Mouse (Mus musculus) thymus, adult 2 months (tissue): ENCODE data around the gene Bet1l. TPM values are rescaled to one million over a fixed set of nuclear protein-coding genes. Genes with fewer than 3 reads are reported as not detected.

Experiments
- DNase-seq: peaks from one replicate; pipeline ENCODE4 v3.0.0; 2021
- H3K27ac ChIP-seq: fragments of 200-500 bp; 2 replicates; pipeline ENCODE4 v1.5.1; 2012; ENCODE audit warnings: low read length, control low read depth; ENCODE audit not compliant: control insufficient read depth, insufficient read depth
- H3K27me3 ChIP-seq: fragments of 200-500 bp; 2 replicates; pipeline ENCODE4 v1.6.1; 2012; ENCODE audit warnings: mild to moderate bottlenecking, low read length, moderate library complexity, mixed read lengths; ENCODE audit not compliant: control insufficient read depth, insufficient read depth
- H3K36me3 ChIP-seq: fragments of 200-500 bp; 2 replicates; pipeline ENCODE4 v1.6.1; 2012; ENCODE audit warnings: mild to moderate bottlenecking, low read length, moderate library complexity; ENCODE audit not compliant: control insufficient read depth, insufficient read depth
- H3K4me1 ChIP-seq: fragments of 200-500 bp; replicated peaks from 2 replicates; pipeline ENCODE4 v1.6.1; 2012; ENCODE audit warnings: low read length; ENCODE audit not compliant: control insufficient read depth, insufficient read depth
- H3K4me3 ChIP-seq: fragments of 200-500 bp; 2 replicates; pipeline ENCODE4 v1.5.1; 2012; ENCODE audit warnings: mild to moderate bottlenecking, low read length, control low read depth, moderate library complexity; ENCODE audit not compliant: control insufficient read depth, insufficient read depth
- CTCF ChIP-seq: fragments of 200-500 bp; IDR thresholded peaks from 2 replicates; pipeline ENCODE4 v1.5.1; 2012; ENCODE audit warnings: mild to moderate bottlenecking, control low read depth, low read length, moderate library complexity, borderline replicate concordance; ENCODE audit not compliant: control insufficient read depth, poor library complexity, insufficient read depth; ENCODE audit errors: extremely low read depth
- POLR2A ChIP-seq: fragments of 200-500 bp; IDR thresholded peaks from 2 replicates; pipeline ENCODE4 v1.6.1; 2012; ENCODE audit warnings: mild to moderate bottlenecking, low read length, control low read depth, moderate library complexity; ENCODE audit not compliant: control insufficient read depth, poor library complexity, insufficient read depth; ENCODE audit errors: extremely low read depth
- WGBS: fragments of 180-500 bp; shearing (Covaris S2); methylation state at CpG from one replicate; pipeline ENCODE4 v1.1.7; 2018; 5-methylcytosine and 5-hydroxymethylcytosine counted together
- polyA plus RNA-seq: library from polyadenylated mRNA; depleted of rRNA; stranded (reverse); fragments of >200 nt; gene quantifications from 2 replicates; pipeline ENCODE4 v1.2.3, GENCODE M21; 2012

Bet1l gene
- polyA plus RNA-seq, 1 experiment, result 31.8 TPM

GRCm38 (mm10) chr7:140821653-140822329 is 35.6 kb downstream of the Bet1l start, which contains the start of gene Zfp941:
TSS of gene Zfp941 (minus strand) at chr7:140822178.
- no peak for DNase-seq
- peak within 1 kb of the TSS; percentile 24; the same call in 1 of the 2 replicates for H3K4me3 ChIP-seq
- H3K27me3 ChIP-seq, result no peaks in the 10 kb centered on the region; the same call in 1 of the 2 replicates
- WGBS, result 6% methylated on average over 21 of the region's 21 CpGs
- H3K36me3 ChIP-seq, result no peaks in the 10 kb centered on the region
- H3K4me1 ChIP-seq, result no peaks in the 10 kb centered on the region; the same call in 1 of the 2 replicates
- no peak for TF ChIP-seq CTCF
- TF ChIP-seq POLR2A, result no peak
- no peak within 1 kb of the TSS for H3K27ac ChIP-seq

GRCm38 (mm10) chr7:140821305-140821652 is 36.1 kb downstream of the Bet1l start:
- Histone ChIP-seq H3K4me3 (no peak overlapping the region), H3K27me3 (no peaks in the 10 kb centered on the region; the same call in 1 of the 2 replicates), H3K36me3 (no peaks in the 10 kb centered on the region), H3K27ac (no peak overlapping the region), H3K4me1 (no peaks in the 10 kb centered on the region; the same call in 1 of the 2 replicates)
- no peak for DNase-seq
- TF ChIP-seq POLR2A (no peak), CTCF (no peak)
- 82% methylated on average over 5 of the region's 5 CpGs for WGBS

GRCm38 (mm10) chr7:140820173-140820572 is 37.2 kb downstream of the Bet1l start:
- Histone ChIP-seq H3K27ac (no peak overlapping the region), H3K27me3 (no peaks in the 10 kb centered on the region; the same call in 1 of the 2 replicates), H3K36me3 (no peaks in the 10 kb centered on the region), H3K4me1 (no peaks in the 10 kb centered on the region; the same call in 1 of the 2 replicates), H3K4me3 (no peak overlapping the region)
- WGBS, result 88% methylated on average over 4 of the region's 4 CpGs
- no peak for DNase-seq
- TF ChIP-seq POLR2A (no peak), CTCF (no peak)

- TF ChIP-seq POLR2A (no peak), CTCF (no peak)
- Histone ChIP-seq H3K4me3 (no peak overlapping the region), H3K4me1 (no peaks in the 10 kb centered on the region), H3K36me3 (no peaks in the 10 kb centered on the region), H3K27me3 (no peaks in the 10 kb centered on the region), H3K27ac (no peak overlapping the region)
- DNase-seq, result no peak
- WGBS, result 86% methylated on average over 12 of the region's 12 CpGs
These were observed 44.5 kb downstream of the Bet1l start for GRCm38 (mm10) chr7:140812850-140813249.

- 95% methylated on average over 13 of the region's 13 CpGs for WGBS
- Histone ChIP-seq H3K27me3 (no peaks in the 10 kb centered on the region), H3K4me1 (no peaks in the 10 kb centered on the region), H3K4me3 (no peak overlapping the region), H3K27ac (no peak overlapping the region), H3K36me3 (no peaks in the 10 kb centered on the region)
- DNase-seq, result no peak
- TF ChIP-seq CTCF (no peak), POLR2A (no peak)
These were observed 45.7 kb downstream of the Bet1l start for GRCm38 (mm10) chr7:140811714-140812113.

GRCm38 (mm10) chr7:140810496-140810895 is 46.9 kb downstream of the Bet1l start:
- TF ChIP-seq CTCF (no peak), POLR2A (no peak)
- H3K27ac ChIP-seq, result no peak overlapping the region
- 92% methylated on average over 6 of the region's 6 CpGs for WGBS
- no peaks in the 10 kb centered on the region for H3K36me3 ChIP-seq
- H3K4me3 ChIP-seq, result no peak overlapping the region
- DNase-seq, result no peak
- H3K4me1 ChIP-seq, result no peaks in the 10 kb centered on the region
- H3K27me3 ChIP-seq, result no peaks in the 10 kb centered on the region
